Mouse (Mus musculus) CH12.LX (cell line): ENCODE data around the gene Rbm47. TPM values are rescaled to one million over a fixed set of nuclear protein-coding genes. Genes with fewer than 3 reads are reported as not detected.

Experiments used
- DNase-seq: peaks from one replicate; pipeline ENCODE4 v3.0.0-alpha.2; 2013; ENCODE audit errors: extremely low read depth
- H3K27ac ChIP-seq: 2 replicates; pipeline ENCODE4 v1.5.1; 2012; ENCODE audit warnings: low read depth, mild to moderate bottlenecking, control low read depth, moderate library complexity; ENCODE audit not compliant: insufficient read depth
- H3K27me3 ChIP-seq: replicated peaks from 2 replicates; pipeline ENCODE3; 2012; ENCODE audit warnings: inconsistent platforms
- H3K36me3 ChIP-seq, 2 experiments: replicated peaks in 1 of 2; 2 replicates each; pipeline versions ENCODE3 to v1.6.1; 2012; ENCODE audit warnings: inconsistent platforms in 1 of 2, low read length in 1 of 2, mild to moderate bottlenecking in 1 of 2, mixed read lengths in 1 of 2, moderate library complexity in 1 of 2; ENCODE audit not compliant: control insufficient read depth in 1 of 2, insufficient read depth in 1 of 2
- H3K4me1 ChIP-seq, 2 experiments: 2 replicates each; pipeline ENCODE4 v1.6.1; 2012; ENCODE audit warnings: inconsistent platforms in 1 of 2, moderate library complexity in 1 of 2; ENCODE audit not compliant: insufficient read depth in 2 of 2, control insufficient read depth in 1 of 2
- H3K4me2 ChIP-seq: 2 replicates; pipeline ENCODE4 v1.6.1; 2012; ENCODE audit warnings: low read depth, mild to moderate bottlenecking, control low read depth; ENCODE audit not compliant: poor library complexity, insufficient read depth, severe bottlenecking
- H3K4me3 ChIP-seq, 3 experiments: fragments of 150-350 bp in 1 of 3; sonication (generic) in 1 of 3; replicated peaks in 1 of 3; 2 replicates each; pipeline versions ENCODE3 to v1.5.1; 2011 to 2012; ENCODE audit warnings: low read depth in 2 of 3, low read length in 2 of 3, mild to moderate bottlenecking in 2 of 3, moderate library complexity in 2 of 3, control low read depth in 1 of 3, improper control_type of control experiment in 1 of 3, inconsistent platforms in 1 of 3, mixed read lengths in 1 of 3; ENCODE audit not compliant: poor library complexity in 1 of 3
- H3K79me2 ChIP-seq: replicated peaks from 2 replicates; pipeline ENCODE4 v1.6.1; 2012; ENCODE audit warnings: mild to moderate bottlenecking, moderate library complexity; ENCODE audit not compliant: control insufficient read depth, poor library complexity, insufficient read depth, severe bottlenecking; ENCODE audit errors: extremely low read depth
- H3K9ac ChIP-seq: 2 replicates; pipeline ENCODE4 v1.6.1; 2012; ENCODE audit warnings: low read depth, mild to moderate bottlenecking, control low read depth, moderate library complexity; ENCODE audit not compliant: insufficient read depth
- H3K9me3 ChIP-seq: replicated peaks from 2 replicates; pipeline ENCODE3; 2012; ENCODE audit warnings: low read length, inconsistent platforms, mixed read lengths
- CHD1 ChIP-seq: IDR thresholded peaks from 2 replicates; pipeline ENCODE4 v1.6.1; 2012; ENCODE audit warnings: low read depth, low read length, improper control_type of control experiment, inconsistent platforms
- CHD2 ChIP-seq: IDR thresholded peaks from 2 replicates; pipeline ENCODE4 v1.6.1; 2011; ENCODE audit warnings: low read length, improper control_type of control experiment
- E2F4 ChIP-seq: IDR thresholded peaks from 2 replicates; pipeline ENCODE4 v1.6.1; 2011; ENCODE audit warnings: low read depth, low read length, improper control_type of control experiment; ENCODE audit not compliant: insufficient replicate concordance
- ELF1 ChIP-seq: IDR thresholded peaks from 2 replicates; pipeline ENCODE4 v1.6.1; 2014; ENCODE audit warnings: low read depth, mild to moderate bottlenecking, inconsistent platforms, low read length, improper control_type of control experiment
- EP300 ChIP-seq: IDR thresholded peaks from 2 replicates; pipeline ENCODE4 v1.6.1; 2011; ENCODE audit warnings: low read length, improper control_type of control experiment
- JUN ChIP-seq: IDR thresholded peaks from 2 replicates; pipeline ENCODE4 v1.6.1; 2011; ENCODE audit warnings: low read depth, mild to moderate bottlenecking, low read length, improper control_type of control experiment, moderate library complexity; ENCODE audit not compliant: insufficient read depth
- JUND ChIP-seq: conservative IDR thresholded peaks from 2 replicates; pipeline ENCODE4 v1.6.1; 2011; ENCODE audit warnings: low read depth, low read length, improper control_type of control experiment
- KAT2A ChIP-seq: IDR thresholded peaks from 2 replicates; pipeline ENCODE4 v1.6.1; 2012; ENCODE audit warnings: low read length, improper control_type of control experiment, inconsistent platforms; ENCODE audit not compliant: insufficient replicate concordance
- MEF2A ChIP-seq: IDR thresholded peaks from 2 replicates; pipeline ENCODE4 v1.6.1; 2014; ENCODE audit warnings: low read depth, mild to moderate bottlenecking, inconsistent platforms, low read length, improper control_type of control experiment, borderline replicate concordance
- MXI1 ChIP-seq: IDR thresholded peaks from 2 replicates; pipeline ENCODE4 v1.6.1; 2011; ENCODE audit warnings: mild to moderate bottlenecking, low read depth, low read length, improper control_type of control experiment
- MYC ChIP-seq: IDR thresholded peaks from 2 replicates; pipeline ENCODE4 v1.6.1; 2011; ENCODE audit warnings: low read depth, mild to moderate bottlenecking, improper control_type of control experiment, low read length
- NELFE ChIP-seq: IDR thresholded peaks from 2 replicates; pipeline ENCODE4 v1.6.1; 2011; ENCODE audit warnings: low read depth, low read length, improper control_type of control experiment
- PAX5 ChIP-seq: IDR thresholded peaks from 2 replicates; pipeline ENCODE4 v1.6.1; 2012; ENCODE audit warnings: low read length, inconsistent platforms, mixed read lengths
- POLR2A ChIP-seq: IDR thresholded peaks from 2 replicates; pipeline ENCODE4 v1.6.1; 2011; ENCODE audit warnings: low read depth, mild to moderate bottlenecking, improper control_type of control experiment, low read length
- POLR2AphosphoS2 ChIP-seq: IDR thresholded peaks from 2 replicates; pipeline ENCODE4 v1.6.1; 2011; ENCODE audit warnings: low read depth, low read length, improper control_type of control experiment
- RCOR1 ChIP-seq: conservative IDR thresholded peaks from 2 replicates; pipeline ENCODE4 v1.6.1; 2012; ENCODE audit warnings: low read depth, mild to moderate bottlenecking, inconsistent platforms, low read length, improper control_type of control experiment
- SIN3A ChIP-seq: IDR thresholded peaks from 2 replicates; pipeline ENCODE4 v1.6.1; 2012; ENCODE audit warnings: low read length, improper control_type of control experiment, inconsistent platforms
- SMC3 ChIP-seq: IDR thresholded peaks from 2 replicates; pipeline ENCODE4 v1.6.1; 2011; ENCODE audit warnings: low read depth, low read length, improper control_type of control experiment
- TCF12 ChIP-seq: IDR thresholded peaks from 2 replicates; pipeline ENCODE4 v1.6.1; 2014; ENCODE audit warnings: low read depth, mild to moderate bottlenecking, inconsistent platforms, low read length, improper control_type of control experiment
- UBTF ChIP-seq: IDR thresholded peaks from 2 replicates; pipeline ENCODE4 v1.6.1; 2012; ENCODE audit warnings: low read depth, mild to moderate bottlenecking, inconsistent platforms, low read length, improper control_type of control experiment, moderate library complexity
- USF1 ChIP-seq: IDR thresholded peaks from 2 replicates; pipeline ENCODE4 v1.6.1; 2014; ENCODE audit warnings: low read depth, mild to moderate bottlenecking, inconsistent platforms, low read length, improper control_type of control experiment
- USF2 ChIP-seq: conservative IDR thresholded peaks from 2 replicates; pipeline ENCODE4 v1.6.1; 2011; ENCODE audit warnings: low read depth, low read length, improper control_type of control experiment
- ZC3H11A ChIP-seq: IDR thresholded peaks from 2 replicates; pipeline ENCODE4 v1.6.1; 2012; ENCODE audit warnings: low read depth, mild to moderate bottlenecking, inconsistent platforms, low read length, improper control_type of control experiment
- ZKSCAN1 ChIP-seq: IDR thresholded peaks from 2 replicates; pipeline ENCODE4 v1.6.1; 2012; ENCODE audit warnings: low read depth, inconsistent platforms, low read length, improper control_type of control experiment, borderline replicate concordance
- ZMIZ1 ChIP-seq: IDR thresholded peaks from 2 replicates; pipeline ENCODE4 v1.6.1; 2012; ENCODE audit warnings: low read depth, mild to moderate bottlenecking, inconsistent platforms, low read length, improper control_type of control experiment
- dilution Hi-C: fragments of 300-500 bp; cut with MboI; formaldehyde crosslinking; loops from 2 replicates; pipeline ENCODE4 v1.14.3; 2020; ENCODE audit warnings: low sequenced_read_pairs; ENCODE audit not compliant: extremely low pct_unique_long_range_greater_than_20kb, extremely low pct_ligation_motif_present
- in situ Hi-C: fragments of 300-500 bp; cut with MboI; formaldehyde crosslinking; loops from 3 replicates; pipeline ENCODE4 v1.14.3; 2019; ENCODE audit warnings: low sequenced_read_pairs, low pct_ligation_motif_present, low pct_unique_long_range_greater_than_20kb, mixed read lengths
- polyA plus RNA-seq: library from polyadenylated mRNA; unstranded; fragments of >175 nt; gene quantifications from 2 replicates; pipeline ENCODE4 v1.2.1, GENCODE M21; 2012; ENCODE audit warnings: low read depth; ENCODE audit not compliant: insufficient read length
- total RNA-seq, 2 experiments: library from RNA; depleted of rRNA; stranded (reverse); fragments of 300-350 nt in 1 of 2; fragments of >200 nt in 1 of 2; gene quantifications; 2 replicates each; pipeline ENCODE4 v1.2.3; 2012 to 2014

Rbm47 gene
- total and polyA plus RNA-seq, 3 experiments = 0.08 to 9.2 (median 1.1) TPM

DNA sequence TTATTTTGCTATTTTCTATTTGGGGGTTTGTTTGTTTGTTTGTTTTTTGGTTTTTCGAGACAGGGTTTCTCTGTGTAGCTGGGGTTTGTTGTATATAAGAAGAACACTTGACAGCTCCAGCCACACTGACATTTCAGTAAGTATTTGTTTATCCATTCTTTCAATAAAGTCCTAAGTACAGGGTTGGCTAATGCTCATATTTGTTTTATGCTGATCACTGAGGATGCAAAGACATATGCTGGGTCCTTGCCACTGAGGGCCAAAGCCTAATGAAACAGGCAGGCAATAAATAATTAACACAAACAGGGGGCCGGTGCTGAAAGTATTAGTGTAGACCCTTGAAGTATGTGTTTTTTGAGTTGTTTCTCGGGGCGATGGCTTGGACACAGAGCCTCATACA, 32.0 kb upstream of the Rbm47 start:
- no peak overlapping the region for H3K27ac ChIP-seq
- H3K36me3 ChIP-seq = no peaks in the 10 kb centered on the region
- H3K9me3 ChIP-seq = no peaks in the 10 kb centered on the region
- H3K27me3 ChIP-seq = no peaks in the 10 kb centered on the region
- in situ Hi-C loops (no loop called here), dilution Hi-C loops (no loop called here)
- peaks cover 2 to 3% of the 10 kb centered on the region in 2 experiments; a peak in 3 of 4 replicates for H3K4me1 ChIP-seq
- DNase-seq = no peak
- H3K79me2 ChIP-seq = 0 out of 2 replicates have a peak, but pooled peaks cover 2% of the 10 kb centered on the region
- H3K4me3 ChIP-seq = no peak overlapping the region
- TF ChIP-seq NELFE (no peak), TCF12 (no peak), CHD2 (no peak), ZC3H11A (no peak), MYC (no peak), JUN (no peak), ELF1 (no peak), PAX5 (no peak), JUND (no peak), ZMIZ1 (no peak), POLR2AphosphoS2 (no peak), MEF2A (no peak), E2F4 (no peak)
- TF ChIP-seq, all 38 proteins: peak for 0
- H3K4me2 ChIP-seq = no peak overlapping the region
- H3K9ac ChIP-seq = no peak overlapping the region

DNA sequence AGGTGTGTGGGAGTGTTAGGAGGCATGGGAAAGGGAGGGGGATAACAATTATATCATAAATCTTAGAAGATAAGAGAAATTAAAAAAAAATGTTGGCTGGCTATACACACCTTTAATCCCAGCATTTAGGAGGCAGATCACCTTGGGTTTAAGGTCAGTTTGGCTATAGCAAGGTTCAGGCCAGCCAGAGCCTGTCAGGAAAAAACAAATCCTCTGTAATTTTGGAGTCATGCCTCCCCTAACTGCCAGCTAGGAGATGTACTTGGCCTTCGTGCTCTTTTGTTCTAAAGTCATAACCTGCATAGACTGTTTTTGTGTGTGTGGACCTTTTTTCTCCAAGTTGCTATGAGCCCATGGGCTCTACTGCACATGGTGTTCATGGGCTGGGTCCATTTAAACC, 30.5 kb upstream of the Rbm47 start:
- no peaks in the 10 kb centered on the region for H3K27me3 ChIP-seq
- in situ Hi-C loops = no loop called here

More for the DNA sequence above, 30.5 kb upstream of the Rbm47 start:
- no peak overlapping the region for H3K4me3 ChIP-seq
- dilution Hi-C loops = no loop called here
- no peak for DNase-seq
- no peak for TF ChIP-seq CHD2
- no peak for TF ChIP-seq NELFE
- TF ChIP-seq UBTF = no peak
- no peak for TF ChIP-seq USF2
- no peak for TF ChIP-seq USF1
- no peak for TF ChIP-seq ZMIZ1
- TF ChIP-seq ELF1 = no peak
- TF ChIP-seq SMC3 = no peak
- TF ChIP-seq MXI1 = no peak
- no peak for TF ChIP-seq CHD1
- TF ChIP-seq KAT2A = no peak
- no peak for TF ChIP-seq JUND
- TF ChIP-seq TCF12 = no peak
- no peak for TF ChIP-seq MYC
- TF ChIP-seq RCOR1 = no peak
- no peak for TF ChIP-seq ZKSCAN1
- no peak for TF ChIP-seq POLR2A
- no peak for TF ChIP-seq PAX5
- TF ChIP-seq EP300 = no peak
- no peak for TF ChIP-seq SIN3A
- H3K9ac ChIP-seq = no peak overlapping the region
- no peak overlapping the region for H3K27ac ChIP-seq
- H3K9me3 ChIP-seq = no peaks in the 10 kb centered on the region
- peaks cover 2 to 5% of the 10 kb centered on the region in 2 experiments; a peak in 3 of 4 replicates for H3K4me1 ChIP-seq
- H3K4me2 ChIP-seq = no peak overlapping the region
- no peaks in the 10 kb centered on the region for H3K36me3 ChIP-seq
- 0 out of 2 replicates have a peak, but pooled peaks cover 2% of the 10 kb centered on the region for H3K79me2 ChIP-seq
